Mouse (Mus musculus) right cerebral cortex, adult 18-20 months (tissue): ENCODE measurements at regions not wholly inside any gene's neighbourhood (a gene's known extent, or its start where the extent isn't known, plus 50 kb on each side); places are given as distances from the start of the nearest gene placed in this dataset.
A peak's percentile ranks its signal among the peaks of the same experiment; 100 is the strongest.
"Not testable (repeated sequence)": the region's sequence is repeated elsewhere in the genome, so short reads cannot be mapped to it uniquely, and the experiment has no call there.

ENCODE experiments used
- DNase-seq: peaks from one replicate; pipeline ENCODE4 v3.0.0; 2022; ENCODE audit warnings: mixed read lengths

DNA sequence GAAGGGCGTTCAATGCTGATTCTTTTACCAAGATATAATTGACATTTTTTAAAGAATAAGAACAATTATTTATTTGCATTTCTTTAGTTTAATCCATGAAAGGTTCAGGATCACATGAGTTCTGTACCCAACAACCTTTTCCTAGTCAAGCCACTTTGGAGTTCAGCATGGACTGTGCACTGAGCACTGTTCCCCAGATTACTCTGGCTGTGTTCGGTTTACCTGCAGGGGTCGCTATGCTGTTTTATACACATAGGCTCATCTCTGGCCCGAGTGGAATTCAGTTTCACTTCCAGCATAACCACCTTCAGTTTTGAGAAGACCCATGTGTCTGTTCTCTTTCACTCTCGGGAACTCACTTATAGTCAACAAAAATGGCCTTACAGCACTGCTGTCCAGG, 93.5 kb upstream of the Smarcad1 start:
- DNase-seq, result not testable (repeated sequence)

DNA sequence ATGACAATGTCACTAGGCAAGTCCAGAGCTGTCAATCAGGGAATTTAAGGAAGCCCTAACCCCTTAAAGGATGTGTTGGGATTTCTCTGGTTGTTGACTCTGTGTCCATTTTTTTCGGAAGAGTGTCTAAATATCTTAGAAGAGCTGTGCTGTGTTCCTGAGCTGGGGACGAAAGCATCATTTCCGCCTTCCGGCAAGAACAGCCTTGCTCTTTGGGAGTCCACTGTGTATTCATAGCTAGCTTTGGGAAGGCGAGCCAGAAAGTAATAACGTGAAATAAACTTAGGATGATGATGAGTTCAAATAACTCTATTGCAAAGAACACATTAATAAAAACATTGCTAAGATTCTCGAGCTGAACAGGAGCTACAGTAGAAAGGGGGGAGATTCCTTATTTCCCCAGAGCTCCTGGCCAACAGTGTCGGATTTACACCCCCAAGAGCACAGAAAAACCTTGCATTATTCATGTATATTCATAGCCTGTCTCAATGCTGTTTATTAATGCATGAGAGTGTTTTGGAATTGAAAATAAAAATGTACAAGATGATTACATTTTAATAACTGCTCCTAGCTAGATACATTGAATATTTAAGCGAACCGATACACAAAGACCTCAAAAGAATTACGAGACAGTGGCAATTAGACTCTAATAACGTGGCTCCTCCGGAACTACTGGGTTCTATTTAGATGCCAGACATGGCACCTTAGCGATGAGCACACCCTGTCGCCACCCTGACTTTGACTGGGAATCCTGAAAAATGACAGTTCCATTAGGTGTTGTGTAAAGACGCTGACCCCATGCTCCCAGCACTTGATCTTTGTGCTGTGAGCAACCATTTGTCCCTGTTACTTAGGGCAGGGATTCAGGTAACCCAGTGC, 80.5 kb upstream of the Smarcad1 start:
- no peak for DNase-seq

DNA sequence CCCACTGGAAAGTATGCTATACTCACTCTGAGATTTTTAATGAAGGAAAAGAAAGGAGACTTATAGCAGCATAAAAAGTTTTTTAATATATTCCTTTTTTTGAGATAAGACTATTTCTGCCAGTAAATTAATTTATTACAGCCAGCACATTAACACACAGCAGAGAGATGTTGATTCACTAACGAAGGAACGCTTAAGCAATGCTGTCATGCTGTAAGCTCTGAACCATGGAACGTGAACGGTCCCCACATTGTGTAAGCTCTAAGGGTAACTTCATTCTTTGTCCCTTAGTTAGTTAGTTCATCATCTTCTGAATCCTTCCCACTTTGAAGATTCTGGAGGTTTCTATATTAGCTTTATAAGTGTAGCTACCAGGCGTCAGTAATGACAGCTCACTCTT, 79.8 kb upstream of the Smarcad1 start:
- no peak for DNase-seq

DNA sequence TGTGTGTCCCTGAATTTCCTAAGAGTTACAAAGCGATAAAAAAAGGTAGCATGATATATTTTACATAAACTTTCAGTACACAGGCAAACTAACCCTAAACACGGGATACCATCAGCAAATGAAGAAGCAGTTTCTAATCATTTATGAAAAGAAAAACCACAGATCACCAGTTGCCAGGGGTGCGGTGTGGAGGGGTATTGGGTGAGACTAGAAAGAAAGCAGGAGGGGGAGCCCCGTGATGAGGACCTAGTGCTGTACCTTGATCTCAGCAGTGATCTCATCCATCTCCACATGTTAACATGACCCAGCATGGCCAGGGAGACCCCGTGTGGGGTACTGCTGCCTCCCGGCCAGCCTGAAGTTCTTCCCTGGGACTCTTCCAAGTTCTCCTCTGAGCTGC, 77.7 kb upstream of the Smarcad1 start:
- DNase-seq, result no peak

DNA sequence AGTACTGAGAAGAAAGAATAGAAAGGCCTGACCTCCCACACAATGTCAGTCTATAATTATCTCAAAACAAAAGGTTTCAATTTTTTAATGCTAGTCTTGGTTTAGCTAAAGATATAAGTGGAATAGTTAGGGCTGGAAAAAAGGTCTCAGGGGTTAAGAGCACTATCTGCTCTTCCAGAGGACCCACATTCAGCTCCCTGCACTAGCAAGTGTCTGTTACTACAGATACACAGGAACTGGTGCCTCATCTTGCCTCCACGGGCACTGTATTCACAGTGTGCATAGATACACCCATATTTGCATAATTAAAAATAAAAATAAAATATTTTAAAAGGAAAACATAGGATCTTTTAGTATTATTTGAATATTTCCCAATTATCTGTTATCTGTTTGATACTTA, 77.2 kb upstream of the Smarcad1 start:
- no peak for DNase-seq

DNA sequence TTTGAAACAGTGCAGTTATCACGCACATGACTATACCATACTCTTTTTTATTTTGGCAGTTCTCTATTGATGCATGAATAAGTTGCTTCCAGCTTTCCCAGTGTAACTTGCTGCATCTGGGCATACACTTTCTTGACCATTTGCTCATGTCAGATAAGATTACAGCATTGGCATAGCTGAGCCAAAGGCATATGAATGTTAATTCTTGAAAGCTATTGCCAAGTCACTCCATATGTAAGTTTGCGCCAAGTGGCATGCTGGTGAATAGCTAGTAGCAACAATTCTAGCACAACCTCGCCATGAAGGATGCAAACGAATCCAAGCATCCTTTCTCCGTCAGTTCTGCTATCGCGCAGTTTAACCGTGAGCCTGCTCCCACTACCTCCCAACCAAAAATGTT, 72.2 kb upstream of the Smarcad1 start:
- DNase-seq, result no peak

DNA sequence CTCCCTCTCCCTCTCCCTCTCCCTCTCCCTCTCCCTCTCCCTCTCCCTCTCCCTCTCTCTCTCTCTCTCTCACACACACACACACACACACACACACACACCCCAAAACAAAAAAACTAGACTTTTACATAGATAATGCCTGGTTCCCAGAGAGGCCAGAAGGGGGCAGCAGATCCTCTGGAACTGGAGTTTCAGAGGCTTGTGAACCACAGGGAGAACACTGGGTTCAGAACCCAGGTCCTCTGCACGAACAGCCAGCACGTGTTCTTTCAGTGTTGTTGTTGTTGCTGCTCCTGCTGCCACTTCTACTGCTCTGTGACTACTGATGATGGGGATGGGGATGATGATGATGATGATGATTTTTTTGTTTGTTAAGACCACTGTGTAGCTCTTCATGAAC, 68.4 kb upstream of the Smarcad1 start:
- peak; percentile 2 for DNase-seq

DNA sequence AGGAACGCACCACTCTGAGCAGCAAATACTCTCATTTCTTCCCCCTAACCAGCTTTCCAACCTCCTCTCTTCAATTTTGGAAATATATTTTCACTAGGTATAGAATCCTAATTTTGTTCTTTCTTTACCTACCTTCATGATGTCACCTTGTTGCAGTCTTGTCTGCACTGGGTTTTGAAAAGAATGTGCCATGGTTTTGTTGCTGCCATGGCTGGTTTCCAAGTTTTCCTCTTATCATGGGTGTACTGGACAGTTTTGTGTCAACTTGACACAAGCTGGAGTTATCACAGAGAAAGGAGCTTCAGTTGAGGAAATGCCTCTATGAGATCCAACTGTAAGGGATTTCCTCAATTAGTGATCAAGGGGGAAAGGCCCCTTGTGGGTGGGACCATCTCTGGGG, 67.9 kb upstream of the Smarcad1 start:
- DNase-seq, result not testable (repeated sequence)

DNA sequence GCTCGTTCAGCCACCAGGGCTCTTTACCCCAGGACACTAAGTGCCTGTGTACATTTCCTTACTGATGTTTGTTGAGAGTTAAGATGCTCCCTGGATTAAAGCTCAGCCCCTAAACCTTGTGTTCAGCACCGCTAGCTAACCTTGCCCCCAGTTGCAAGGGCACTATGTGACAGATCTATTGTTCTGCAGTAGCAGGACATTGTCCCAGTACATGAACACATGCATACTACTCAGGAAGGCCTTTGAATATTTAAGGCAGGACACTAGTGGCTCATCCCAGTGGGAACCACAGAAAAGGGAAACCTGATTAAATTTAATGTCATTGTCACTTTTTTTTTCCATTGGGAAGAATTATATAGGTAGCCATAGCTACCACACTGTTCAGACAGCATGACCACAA, 60.3 kb upstream of the Smarcad1 start:
- no peak for DNase-seq
